Mouse (Mus musculus) heart, embryonic 13.5 days (tissue): ENCODE data around the gene Brd3. TPM values are rescaled to one million over a fixed set of nuclear protein-coding genes. Genes with fewer than 3 reads are reported as not detected.

Experiments
- ATAC-seq: fragments of 200-750 bp; cut with Nextera tagmentation; 2 replicates; pipeline ENCODE4 v1.8.0; 2017; ENCODE audit warnings: moderate TSS enrichment; ENCODE audit not compliant: insufficient number of reproducible peaks, low FRiP score, low TSS enrichment; ENCODE audit errors: extremely low read depth
- H3K27ac ChIP-seq: fragments of 300-500 bp; sonication (generic); replicated peaks from 2 replicates; pipeline ENCODE4 v1.5.1; 2015; ENCODE audit warnings: moderate library complexity, mild to moderate bottlenecking, inconsistent platforms
- H3K27me3 ChIP-seq: fragments of 300-500 bp; sonication (generic); replicated peaks from 2 replicates; pipeline ENCODE4 v1.6.1; 2015; ENCODE audit warnings: mild to moderate bottlenecking, inconsistent platforms
- H3K36me3 ChIP-seq: fragments of 300-500 bp; sonication (generic); 2 replicates; pipeline ENCODE4 v1.6.1; 2015; ENCODE audit warnings: mild to moderate bottlenecking, inconsistent platforms
- H3K4me1 ChIP-seq: fragments of 300-500 bp; sonication (generic); 2 replicates; pipeline ENCODE4 v1.6.1; 2015; ENCODE audit warnings: inconsistent platforms
- H3K4me2 ChIP-seq: fragments of 300-500 bp; sonication (generic); 2 replicates; pipeline ENCODE4 v1.6.1; 2015; ENCODE audit warnings: inconsistent platforms, mild to moderate bottlenecking, moderate library complexity
- H3K4me3 ChIP-seq: fragments of 300-500 bp; sonication (generic); 2 replicates; pipeline ENCODE4 v1.5.1; 2015; ENCODE audit warnings: moderate library complexity, mild to moderate bottlenecking, inconsistent platforms
- H3K9ac ChIP-seq: fragments of 300-500 bp; sonication (generic); 2 replicates; pipeline ENCODE4 v1.6.1; 2015; ENCODE audit warnings: inconsistent platforms, mild to moderate bottlenecking, moderate library complexity
- H3K9me3 ChIP-seq: fragments of 300-500 bp; sonication (generic); 2 replicates; pipeline ENCODE4 v1.6.1; 2016; ENCODE audit warnings: inconsistent platforms
- WGBS: fragments of 180-500 bp; shearing (Covaris S2); methylation state at CpG from one replicate; pipeline ENCODE4 v1.1.7; 2015; ENCODE audit warnings: mixed read lengths; 5-methylcytosine and 5-hydroxymethylcytosine counted together
- polyA plus RNA-seq: library from polyadenylated mRNA; unstranded; fragments of >200 nt; fragmentation: Nextera tagmentation; extraction: Ambion mirVana; gene quantifications from 2 replicates; pipeline ENCODE4 v1.2.1, GENCODE M21; 2015

The Brd3 gene
- polyA plus RNA-seq, 1 experiment from 2014 or later: 68.7 TPM

- H3K36me3 ChIP-seq: peaks cover 47% of the 10 kb centered on the region
- peak overlapping the region; percentile 64 for H3K9ac ChIP-seq
- ATAC-seq: no peak
- no peak overlapping the region for H3K4me3 ChIP-seq
- 69% methylated on average over 4 of the region's 4 CpGs for WGBS
- H3K9me3 ChIP-seq: no peaks in the 10 kb centered on the region
- peaks cover 78% of the 10 kb centered on the region for H3K4me1 ChIP-seq
- no peaks in the 10 kb centered on the region for H3K27me3 ChIP-seq
- no peak overlapping the region for H3K27ac ChIP-seq
- H3K4me2 ChIP-seq: no peak overlapping the region
Observed at GRCm38 (mm10) chr2:27469292-27469990, 38.0 kb downstream of the Brd3 start.

DNA sequence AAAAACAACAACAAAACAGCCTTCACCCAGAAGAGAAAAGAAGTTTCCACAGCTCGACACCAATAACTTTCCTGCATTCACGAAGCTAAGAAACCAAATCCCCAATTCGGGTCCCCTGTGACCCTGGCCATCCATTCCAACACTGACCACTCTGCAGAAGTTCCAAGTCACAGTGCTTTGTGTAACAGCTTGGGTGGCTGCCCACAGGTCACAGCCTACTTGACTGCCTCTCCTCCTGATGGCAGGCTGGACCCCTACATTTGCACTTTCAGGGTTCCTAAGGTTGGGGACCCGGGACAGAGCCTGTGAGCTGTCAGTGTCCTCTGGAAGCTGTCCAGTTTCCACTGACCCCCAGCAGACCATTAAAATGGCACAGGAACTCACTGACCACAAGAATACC is 44.6 kb downstream of the Brd3 start:
- Histone ChIP-seq H3K9me3 (no peaks in the 10 kb centered on the region), H3K27ac (no peak overlapping the region), H3K27me3 (no peaks in the 10 kb centered on the region), H3K4me3 (no peak overlapping the region), H3K36me3 (peaks cover 92% of the 10 kb centered on the region), H3K4me2 (no peak overlapping the region), H3K4me1 (peaks cover 12% of the 10 kb centered on the region), H3K9ac (no peak overlapping the region)
- no peak for ATAC-seq
- 92% methylated on average over 4 of the region's 4 CpGs for WGBS

- no peaks in the 10 kb centered on the region for H3K9me3 ChIP-seq
- H3K27me3 ChIP-seq: no peaks in the 10 kb centered on the region
- H3K4me2 ChIP-seq: no peak overlapping the region
- H3K27ac ChIP-seq: no peak overlapping the region
- H3K4me1 ChIP-seq: peaks cover 4% of the 10 kb centered on the region
- no peak for ATAC-seq
- H3K36me3 ChIP-seq: peaks cover 96% of the 10 kb centered on the region
- no peak overlapping the region for H3K4me3 ChIP-seq
- 87% methylated on average over 4 of the region's 4 CpGs for WGBS
- no peak overlapping the region for H3K9ac ChIP-seq
Observed at GRCm38 (mm10) chr2:27461881-27462660, 45.4 kb downstream of the Brd3 start.

DNA sequence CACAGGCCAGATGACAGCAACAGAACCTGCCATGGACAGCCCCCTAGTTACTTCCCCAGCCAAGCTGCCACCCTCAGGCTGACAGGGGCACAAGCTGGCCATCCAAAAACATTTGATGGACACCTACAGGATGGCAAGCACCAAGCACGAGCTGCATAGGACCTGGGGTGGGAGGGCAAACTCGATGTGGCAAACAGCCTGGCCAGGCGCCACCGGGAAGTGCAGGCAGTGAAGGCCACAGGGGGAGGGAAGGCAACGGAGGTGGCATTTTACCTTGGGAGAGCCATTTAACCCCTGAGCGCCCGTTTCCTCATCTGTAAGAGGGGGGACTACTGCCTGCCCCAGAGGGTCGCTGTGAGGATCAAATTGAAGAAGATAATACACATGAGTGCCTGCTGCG is 46.8 kb downstream of the Brd3 start:
- Histone ChIP-seq H3K9ac (no peak overlapping the region), H3K9me3 (no peaks in the 10 kb centered on the region), H3K4me2 (no peak overlapping the region), H3K4me3 (no peak overlapping the region), H3K27me3 (no peaks in the 10 kb centered on the region), H3K36me3 (peaks cover 98% of the 10 kb centered on the region), H3K27ac (no peak overlapping the region), H3K4me1 (no peaks in the 10 kb centered on the region)
- WGBS: 62% methylated on average over 9 of the region's 9 CpGs
- ATAC-seq: no peak

GRCm38 (mm10) chr2:27460163-27460562 is 47.3 kb downstream of the Brd3 start:
- Histone ChIP-seq H3K27ac (no peak overlapping the region), H3K27me3 (no peaks in the 10 kb centered on the region), H3K9ac (no peak overlapping the region), H3K4me2 (no peak overlapping the region), H3K4me1 (no peaks in the 10 kb centered on the region), H3K36me3 (peaks cover 98% of the 10 kb centered on the region), H3K9me3 (no peaks in the 10 kb centered on the region), H3K4me3 (no peak overlapping the region)
- no peak for ATAC-seq
- 85% methylated on average over 5 of the region's 5 CpGs for WGBS

GRCm38 (mm10) chr2:27459735-27460134 is 47.7 kb downstream of the Brd3 start:
- H3K9me3 ChIP-seq: no peaks in the 10 kb centered on the region
- H3K27me3 ChIP-seq: no peaks in the 10 kb centered on the region
- no peak overlapping the region for H3K4me3 ChIP-seq
- no peak overlapping the region for H3K27ac ChIP-seq
- ATAC-seq: no peak
- peaks cover 100% of the 10 kb centered on the region for H3K36me3 ChIP-seq
- no peak overlapping the region for H3K9ac ChIP-seq
- WGBS: 86% methylated on average over 7 of the region's 7 CpGs
- H3K4me1 ChIP-seq: no peaks in the 10 kb centered on the region
- H3K4me2 ChIP-seq: no peak overlapping the region

- Histone ChIP-seq H3K4me3 (no peak overlapping the region), H3K9me3 (no peaks in the 10 kb centered on the region), H3K4me1 (no peaks in the 10 kb centered on the region; the same call in 1 of the 2 replicates), H3K36me3 (peaks cover 100% of the 10 kb centered on the region), H3K27ac (no peak overlapping the region), H3K9ac (no peak overlapping the region), H3K4me2 (no peak overlapping the region), H3K27me3 (no peaks in the 10 kb centered on the region)
- ATAC-seq: no peak
- WGBS: 83% methylated on average over 14 of the region's 14 CpGs
Observed at GRCm38 (mm10) chr2:27450226-27450625, 57.2 kb downstream of the Brd3 start.

GRCm38 (mm10) chr2:27447782-27448181 is 59.7 kb downstream of the Brd3 start:
- Histone ChIP-seq H3K4me3 (no peak overlapping the region), H3K27ac (no peak overlapping the region), H3K9ac (no peak overlapping the region), H3K4me2 (no peak overlapping the region), H3K36me3 (peaks cover 87% of the 10 kb centered on the region), H3K4me1 (peaks cover 8% of the 10 kb centered on the region), H3K27me3 (no peaks in the 10 kb centered on the region), H3K9me3 (no peaks in the 10 kb centered on the region)
- no peak for ATAC-seq
- 86% methylated on average over 5 of the region's 5 CpGs for WGBS

DNA sequence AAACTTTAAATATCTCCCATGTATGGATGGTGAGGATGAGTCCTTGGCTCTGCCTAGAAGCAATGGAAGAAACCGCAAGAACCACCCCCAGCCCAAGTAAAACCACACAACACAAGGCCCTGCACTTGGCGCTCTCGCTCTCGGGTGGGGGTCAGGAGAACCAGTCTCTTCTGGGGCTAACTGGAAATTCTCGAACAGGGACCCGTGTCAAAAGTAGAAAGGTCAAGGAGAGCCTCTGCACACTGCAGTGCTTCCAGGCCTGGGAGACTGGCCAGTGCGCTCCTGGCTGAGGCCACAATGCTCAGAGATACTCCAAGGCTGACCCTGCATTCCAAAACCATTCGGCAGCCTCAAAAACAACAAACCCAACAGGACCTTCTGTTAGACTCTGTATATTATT is 60.6 kb downstream of the Brd3 start:
- Histone ChIP-seq H3K27me3 (no peaks in the 10 kb centered on the region), H3K27ac (no peak overlapping the region), H3K9ac (no peak overlapping the region), H3K9me3 (no peaks in the 10 kb centered on the region), H3K4me1 (peaks cover 14% of the 10 kb centered on the region), H3K36me3 (peaks cover 77% of the 10 kb centered on the region), H3K4me3 (no peak overlapping the region), H3K4me2 (no peak overlapping the region)
- ATAC-seq: no peak
- WGBS: 88% methylated on average over 8 of the region's 8 CpGs

- Histone ChIP-seq H3K27ac (no peak overlapping the region), H3K4me2 (no peak overlapping the region), H3K27me3 (no peaks in the 10 kb centered on the region), H3K9me3 (no peaks in the 10 kb centered on the region), H3K4me1 (peaks cover 16% of the 10 kb centered on the region), H3K9ac (no peak overlapping the region), H3K36me3 (peaks cover 68% of the 10 kb centered on the region), H3K4me3 (no peak overlapping the region)
- no peak for ATAC-seq
- WGBS: 82% methylated on average over 3 of the region's 3 CpGs
Observed at GRCm38 (mm10) chr2:27445910-27446309, 61.6 kb downstream of the Brd3 start.

- Histone ChIP-seq H3K27ac (no peak overlapping the region), H3K9me3 (no peaks in the 10 kb centered on the region), H3K4me2 (peak overlapping the region; percentile 92), H3K4me1 (peaks cover 17% of the 10 kb centered on the region), H3K27me3 (no peaks in the 10 kb centered on the region), H3K36me3 (peaks cover 43% of the 10 kb centered on the region), H3K4me3 (no peak overlapping the region), H3K9ac (no peak overlapping the region)
- ATAC-seq: no peak
- WGBS: 70% methylated on average over 5 of the region's 5 CpGs
Observed at GRCm38 (mm10) chr2:27443450-27443708, 64.1 kb downstream of the Brd3 start.
